Mouse (Mus musculus): Measurements from ENCODE around the gene Lysmd1.

DNA sequence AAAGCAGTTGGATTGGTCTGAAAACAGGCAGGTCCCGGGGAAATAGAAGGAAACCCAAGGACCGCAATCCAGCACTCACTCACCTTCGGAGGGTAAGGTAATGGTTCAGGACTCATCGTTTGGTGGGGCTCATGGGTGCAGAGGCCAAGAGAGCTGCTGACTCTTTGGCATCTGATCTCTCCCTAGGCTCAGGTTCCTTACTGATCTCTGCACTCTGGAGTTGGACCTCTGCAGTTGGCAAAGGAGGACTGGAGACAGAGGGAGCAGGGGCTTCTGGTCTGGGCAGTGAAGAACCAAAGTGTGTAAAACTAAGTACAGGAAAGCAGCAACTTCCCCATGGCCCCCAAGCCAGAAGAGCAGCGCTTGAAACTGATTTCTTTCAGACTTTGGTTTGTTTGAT is 3.8 kb upstream of the Lysmd1 start:
- TF ChIP-seq POLR2A (IDR thresholded peaks at IDR 0.05; ENCODE audit: control insufficient read depth, low read depth, low read length) (no peak), CTCF (IDR thresholded peaks at IDR 0.05; ENCODE audit: control insufficient read depth, insufficient read depth, insufficient replicate concordance, low read depth, low read length) (no peak)

Data from testis, adult 2 months (tissue).